Mouse (Mus musculus) adrenal gland, postnatal 25 days (tissue): ENCODE measurements around the gene Gm26938. TPM values are rescaled to one million over a fixed set of nuclear protein-coding genes. Genes with fewer than 3 reads are reported as not detected.

Experiments used
- DNase-seq: peaks from one replicate; pipeline ENCODE4 v3.0.0; 2021; ENCODE audit warnings: mixed read lengths
- microRNA-seq, 2 experiments: library from miRNA; unstranded; fragments of <30 nt; microRNA quantifications; one replicate each; pipeline ENCODE4 v1.2.0; 2021
- total RNA-seq: library from RNA; stranded (reverse); gene quantifications from 2 replicates; pipeline ENCODE4 v1.2.3, GENCODE M21; 2021

The Gm26938 gene
- total RNA-seq, 1 experiment from 2014 or later, result not detected

GRCm38 (mm10) chr5:139793338-139794089 is 32.7 kb downstream of the Gm26938 start:
- no peak for DNase-seq

GRCm38 (mm10) chr5:139792966-139793337 is 33.3 kb downstream of the Gm26938 start:
- no peak for DNase-seq

- DNase-seq, result no peak
Measured at GRCm38 (mm10) chr5:139792159-139792775, 33.9 kb downstream of the Gm26938 start.

- peak; percentile 99 for DNase-seq
Measured at GRCm38 (mm10) chr5:139791227-139792158, 34.7 kb downstream of the Gm26938 start, which contains the start of gene Mafk. Mafk (plus strand) TSS chr5:139791513.

GRCm38 (mm10) chr5:139789466-139789865 is 36.7 kb downstream of the Gm26938 start:
- DNase-seq, result no peak

GRCm38 (mm10) chr5:139781406-139781805 is 44.8 kb downstream of the Gm26938 start:
- DNase-seq, result no peak

- DNase-seq, result no peak
Measured at GRCm38 (mm10) chr5:139776966-139777365, 49.2 kb downstream of the Gm26938 start.

GRCm38 (mm10) chr5:139775216-139775926 is 50.8 kb downstream of the Gm26938 start, which contains the start of gene Ints1:
Ints1 (minus strand) TSS chr5:139775674.
- peak; percentile 97 for DNase-seq

- DNase-seq, result no peak
Measured at GRCm38 (mm10) chr5:139768216-139768615, 58.0 kb downstream of the Gm26938 start.

GRCm38 (mm10) chr5:139764296-139764695 is 61.9 kb downstream of the Gm26938 start:
- DNase-seq, result no peak

GRCm38 (mm10) chr5:139758096-139758495 is 68.1 kb downstream of the Gm26938 start:
- DNase-seq, result no peak

Small RNA genes within 50 kb of the gene (microRNA-seq; reads per million reads assigned to microRNA genes)
- 0.34 to 1.4 reads per million in 2 experiments for gene Mir7037

Other genes starting within 250 kb of the Gm26938 start
- 12.8 and 13.1 TPM in 2 replicates for gene Micall2, start 90.1 kb downstream of the Gm26938 start, total RNA-seq
- 61.3 and 61.9 TPM in 2 replicates for gene Ints1, start 50.7 kb downstream of the Gm26938 start, total RNA-seq
- gene Mafk, start 34.9 kb downstream of the Gm26938 start, total RNA-seq, result 29.6 and 30.6 TPM in 2 replicates
- gene Tmem184a, start 6.5 kb downstream of the Gm26938 start, total RNA-seq, result not detected in 2 replicates
- 21.3 and 23.1 TPM in 2 replicates for gene Psmg3, start 478 bp upstream of the Gm26938 start, total RNA-seq
- 16.4 and 17.0 TPM in 2 replicates for gene Elfn1, start 81.5 kb upstream of the Gm26938 start, total RNA-seq